Mouse (Mus musculus): ENCODE results near the gene Ick.

Gene Ick

DNA sequence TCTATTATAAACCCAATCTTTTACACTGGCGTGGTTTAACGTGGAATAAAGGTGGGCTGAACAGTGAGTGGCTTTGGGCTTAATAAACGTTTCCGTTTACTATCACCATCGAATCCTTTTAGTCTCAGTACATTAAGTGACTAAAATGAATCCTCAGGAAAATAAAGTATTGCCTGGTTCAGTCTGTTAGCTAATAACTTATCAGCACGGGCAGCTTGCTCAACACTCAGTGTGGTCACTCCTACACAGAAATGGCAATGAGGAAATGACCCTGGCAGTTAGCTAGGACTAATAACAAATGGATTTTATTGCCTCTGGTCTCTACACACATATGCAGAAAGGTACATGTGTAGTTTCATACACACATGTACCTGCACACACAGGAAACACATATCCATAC, 4.0 kb upstream of the Ick start:
- 92% methylated on average over 6 of the region's 6 CpGs for WGBS

DNA sequence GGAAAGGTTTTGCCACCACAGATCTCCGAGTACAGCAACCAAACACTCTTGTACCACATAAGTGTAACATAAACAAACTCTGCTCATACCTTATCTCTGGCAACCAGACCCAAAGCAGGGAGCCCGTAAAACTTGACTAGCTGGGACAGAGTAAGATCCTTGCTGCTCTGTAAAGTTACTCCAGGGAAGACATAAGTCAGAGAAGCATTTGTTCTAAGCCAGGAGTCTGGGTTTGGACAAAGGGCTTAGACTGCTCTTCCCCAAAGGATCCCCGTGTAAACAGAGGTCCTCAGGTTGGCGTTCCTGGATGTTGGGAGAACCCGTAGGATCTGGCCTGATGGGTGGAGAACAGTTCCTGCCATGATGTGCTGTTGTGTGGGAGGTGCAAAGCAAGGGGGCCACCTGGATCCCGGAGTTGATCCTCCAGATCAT, 3.5 kb upstream of the Ick start:
- WGBS, result 75% methylated on average over 6 of the region's 6 CpGs

DNA sequence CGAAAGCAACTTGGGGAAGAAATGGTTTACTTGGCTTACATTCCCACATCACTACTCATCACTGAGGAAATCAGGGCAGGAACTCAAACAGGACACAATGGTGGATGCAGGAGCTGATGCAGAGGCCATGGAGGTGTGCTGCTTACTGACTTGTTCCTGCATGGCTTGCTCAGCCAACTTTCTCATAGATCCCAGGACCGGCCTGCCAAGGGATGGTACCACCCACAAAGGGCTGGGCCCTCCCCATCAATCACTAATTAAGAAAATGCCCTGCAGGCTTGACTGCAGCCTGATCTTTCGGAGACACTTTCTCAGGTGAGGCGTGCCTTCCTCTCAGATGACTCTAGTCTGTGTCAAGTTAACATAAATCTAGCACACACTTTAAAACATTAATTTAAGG, 2.2 kb upstream of the Ick start:
- 83% methylated on average over 4 of the region's 4 CpGs for WGBS

DNA sequence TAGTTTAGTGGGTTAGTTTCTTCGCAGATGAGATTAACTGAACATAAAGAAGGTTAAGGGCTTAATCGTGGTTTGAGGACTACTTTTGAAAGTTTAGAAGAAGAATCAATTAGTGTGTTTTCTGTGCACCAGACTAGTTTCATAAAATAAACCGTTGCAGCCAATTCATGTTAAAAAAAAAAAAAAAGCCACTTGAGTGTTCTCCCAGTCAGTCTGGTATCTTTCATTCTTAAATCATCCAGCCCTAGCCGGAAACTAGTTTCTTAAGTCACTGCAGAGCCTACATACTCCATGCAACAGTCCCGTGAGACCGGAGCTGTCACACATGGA, 1.4 kb upstream of the Ick start:
- 14% methylated on average over 6 of the region's 6 CpGs for WGBS

DNA sequence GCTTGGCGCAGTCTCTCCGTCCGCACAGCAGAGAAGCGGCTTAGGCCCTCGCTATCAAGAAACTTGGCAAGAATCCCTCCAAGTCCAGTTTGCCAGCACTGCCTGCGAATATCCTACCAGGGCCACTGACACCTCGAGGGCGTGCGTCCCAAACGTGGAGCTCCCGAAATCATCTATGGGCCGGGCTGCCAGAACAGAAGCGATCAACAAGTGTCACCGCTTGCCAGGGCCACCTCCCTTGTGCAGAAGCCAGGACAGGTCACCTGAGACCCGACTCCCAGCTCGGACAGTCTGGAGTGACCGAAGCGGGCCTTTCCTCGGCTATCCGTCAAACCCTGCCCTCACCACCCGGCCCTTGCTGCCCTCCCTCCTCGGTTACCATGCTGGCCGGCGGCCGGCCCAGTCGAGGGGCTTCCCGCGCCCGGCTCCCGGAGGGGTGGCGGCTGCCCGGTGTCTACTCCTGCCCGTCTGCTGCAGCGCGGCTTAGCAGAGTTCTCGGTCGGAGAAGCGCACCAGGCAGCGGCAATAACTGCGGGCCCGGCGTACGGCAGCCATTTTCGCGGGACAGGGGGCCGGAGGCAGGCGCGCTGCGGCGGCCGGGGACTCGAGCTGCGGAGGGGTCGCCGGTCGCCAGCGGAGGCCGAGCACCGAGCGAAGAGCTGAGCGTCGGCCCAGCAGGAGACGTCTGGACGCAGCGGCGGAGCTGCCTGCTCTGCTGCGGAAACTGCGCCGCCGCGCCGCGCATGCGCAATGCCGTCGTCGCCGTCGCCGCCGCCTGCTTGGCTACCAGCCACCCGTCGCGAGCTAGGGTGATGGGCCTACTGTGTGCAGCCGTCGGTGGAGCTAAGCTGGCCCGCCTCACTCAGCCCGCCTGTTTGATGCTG, 838 bp upstream of the Ick start:
- WGBS, result under 1% methylated on average over 88 of the region's 88 CpGs

DNA sequence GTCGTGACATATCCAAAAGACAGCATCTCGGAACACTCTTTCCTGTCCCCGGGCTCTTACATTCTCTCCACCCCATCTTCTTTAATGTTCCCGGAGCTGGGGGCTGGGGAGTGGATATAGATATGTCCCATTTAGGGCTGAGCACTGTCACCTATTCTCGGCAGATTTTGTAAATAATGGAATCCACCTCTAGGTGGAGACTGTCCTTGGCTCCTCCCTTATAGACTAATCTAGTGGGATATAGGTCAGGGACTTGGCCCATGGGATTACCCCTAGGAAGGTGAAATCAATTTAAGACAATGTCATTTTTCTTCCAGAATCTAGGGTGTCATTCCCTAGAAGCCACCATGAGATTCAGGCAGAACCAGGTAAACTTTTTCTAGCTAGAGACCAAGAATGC, 664 bp downstream of the Ick start:
- WGBS, result 47% methylated on average over 5 of the region's 5 CpGs

DNA sequence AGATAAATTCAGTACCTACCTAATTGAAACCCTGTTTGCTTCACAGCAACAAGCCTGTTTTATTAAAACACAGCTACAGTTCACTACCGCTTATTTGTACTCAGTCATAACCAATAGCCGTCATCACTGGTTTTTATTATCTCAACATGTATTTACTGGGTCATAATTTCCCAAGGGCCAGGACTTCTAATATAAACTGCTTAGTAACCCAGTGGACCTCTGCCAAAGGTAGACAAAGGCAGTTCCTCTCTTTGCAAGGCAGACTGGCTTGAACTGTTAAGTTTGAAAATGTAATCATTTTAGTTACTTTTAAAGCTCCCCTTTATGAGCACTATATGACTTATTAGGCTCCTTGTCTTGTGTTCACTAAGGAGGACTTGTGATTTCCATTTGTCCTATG, 2.5 kb downstream of the Ick start:
- 85% methylated on average over 2 of the region's 2 CpGs for WGBS

DNA sequence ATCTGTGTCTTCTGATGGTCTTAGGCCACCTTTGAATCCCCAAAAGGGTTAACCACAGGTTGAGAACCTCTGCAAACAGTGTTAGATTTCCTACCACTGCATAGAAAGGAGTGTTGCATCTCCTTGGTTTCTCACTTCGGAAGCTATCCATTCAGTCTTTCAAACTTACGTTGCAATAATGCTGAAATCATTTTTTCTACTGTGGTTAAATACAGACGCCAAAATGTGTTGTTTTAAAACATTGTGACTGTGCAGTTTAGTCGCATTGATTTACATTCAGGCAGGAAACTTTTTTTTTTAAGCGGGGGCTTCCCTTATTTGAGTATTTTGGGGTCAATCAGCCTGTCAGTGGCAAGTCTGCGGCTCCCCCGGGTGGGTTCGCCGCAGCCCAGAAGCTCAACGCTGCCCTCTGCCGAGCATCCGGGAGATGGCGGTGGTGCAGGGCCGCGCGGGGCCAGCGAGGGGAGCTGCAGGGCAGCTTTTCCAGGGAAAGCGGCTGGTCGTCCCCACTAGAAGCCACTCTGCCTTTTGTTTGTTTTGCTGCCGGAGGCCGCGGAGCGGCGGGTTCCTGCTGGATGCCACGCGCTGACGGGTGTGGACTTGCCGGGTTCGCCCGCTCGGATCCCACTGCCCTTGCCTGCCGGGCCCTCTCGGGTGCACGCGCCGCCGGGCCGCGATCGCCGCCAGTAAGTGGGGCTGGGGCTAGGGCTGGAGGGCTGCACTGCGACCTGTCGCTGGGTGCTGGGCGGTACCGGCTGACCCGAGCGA, 4.0 kb downstream of the Ick start:
- under 1% methylated on average over 47 of the region's 47 CpGs for WGBS

DNA sequence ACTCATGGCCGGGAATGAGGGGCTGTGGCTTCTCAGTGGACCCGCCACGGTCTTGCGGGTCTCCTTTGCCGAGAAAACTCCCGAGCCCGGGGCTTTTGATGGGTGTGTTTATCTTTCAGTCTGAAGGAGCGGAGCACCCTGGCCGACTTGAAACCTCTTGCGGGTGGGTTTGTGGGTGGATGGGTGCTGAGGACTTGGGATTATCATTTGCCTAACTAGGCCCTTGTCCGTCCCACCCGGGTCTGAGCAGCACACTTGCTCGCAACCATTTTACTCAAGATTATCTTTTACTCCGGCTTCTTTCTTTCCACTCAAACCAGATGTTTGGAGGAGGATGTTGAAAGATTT, 4.5 kb downstream of the Ick start:
- 1% methylated on average over 14 of the region's 14 CpGs for WGBS

DNA sequence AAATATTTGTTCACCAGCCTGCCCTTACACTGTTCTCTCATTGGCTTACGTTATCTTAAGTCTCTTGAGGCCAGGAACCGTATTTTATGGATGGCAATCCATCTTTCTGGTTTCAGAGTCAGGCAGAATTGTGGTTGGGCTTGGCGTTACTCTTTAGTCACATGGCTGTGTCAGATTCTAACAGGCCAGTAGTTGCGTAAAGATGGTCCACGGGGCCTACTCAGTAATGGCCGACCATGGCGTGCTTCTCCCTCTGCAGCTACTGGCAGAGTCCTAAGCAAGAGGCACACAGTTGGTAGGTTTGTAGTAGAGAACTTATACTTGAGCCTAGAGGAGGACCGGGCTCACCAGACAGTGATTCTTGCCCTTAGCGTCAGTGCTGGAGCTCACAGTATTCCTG, 6.8 kb downstream of the Ick start:
- 70% methylated on average over 9 of the region's 9 CpGs for WGBS

DNA sequence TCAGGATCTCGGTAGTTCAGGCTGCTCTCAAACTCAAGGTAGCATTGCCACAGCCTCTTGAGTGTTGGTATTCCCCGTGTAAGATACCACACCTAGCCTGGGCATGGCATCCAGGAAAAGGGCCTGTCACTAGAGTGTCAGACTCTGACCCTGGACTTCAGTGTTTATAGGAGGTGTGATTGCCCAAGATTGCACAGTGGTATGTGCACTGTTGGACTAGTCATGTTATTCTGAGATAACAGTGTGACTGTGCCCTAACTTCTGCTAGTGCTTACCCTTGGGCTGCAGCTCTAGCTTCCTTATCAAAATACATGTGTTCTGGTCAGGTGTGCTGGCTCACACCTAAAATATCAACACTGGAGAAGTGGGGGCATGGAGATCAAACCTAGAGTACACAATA, 8.7 kb downstream of the Ick start:
- WGBS, result 90% methylated on average over 2 of the region's 2 CpGs

DNA sequence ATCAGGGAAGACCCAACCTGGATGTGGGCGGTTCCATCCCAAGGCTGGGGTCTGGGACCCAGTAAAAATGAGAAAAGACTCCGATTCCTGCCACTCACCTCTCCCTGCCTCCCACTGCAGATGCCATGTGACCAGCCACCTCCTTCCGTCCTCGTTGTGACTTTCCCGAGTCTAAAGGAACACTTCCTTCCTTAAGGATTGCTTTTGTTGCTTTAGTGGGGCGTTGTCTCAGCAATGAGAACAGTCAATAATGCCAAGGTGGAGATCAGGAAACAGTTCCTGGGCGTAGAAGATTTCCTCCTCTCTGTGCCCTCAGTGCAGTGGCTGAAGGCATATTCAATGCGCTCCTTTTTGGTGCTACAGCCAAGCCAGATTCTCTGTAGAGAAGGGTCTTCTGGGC, 12.4 kb downstream of the Ick start:
- WGBS, result 59% methylated on average over 8 of the region's 8 CpGs

DNA sequence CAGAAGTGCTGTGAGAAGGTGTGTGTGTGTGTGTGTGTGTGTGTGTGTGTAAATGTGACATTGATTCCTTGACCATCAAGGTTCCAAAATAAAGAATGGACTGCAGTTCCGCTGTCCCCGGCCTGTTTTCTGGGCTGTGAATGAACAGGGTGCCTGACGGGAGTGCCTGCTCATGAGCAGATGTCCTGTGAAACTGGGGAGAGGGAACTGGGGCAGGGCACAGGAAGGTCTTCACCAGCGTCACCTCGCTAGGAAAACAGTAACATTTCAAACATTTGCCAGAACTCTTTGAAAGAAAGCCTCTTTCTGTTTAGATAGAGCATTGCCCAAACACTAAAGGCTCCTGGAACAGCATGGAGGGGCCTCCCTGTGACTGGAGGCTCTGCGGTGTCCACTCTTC, 13.0 kb downstream of the Ick start:
- WGBS, result 54% methylated on average over 6 of the region's 6 CpGs

DNA sequence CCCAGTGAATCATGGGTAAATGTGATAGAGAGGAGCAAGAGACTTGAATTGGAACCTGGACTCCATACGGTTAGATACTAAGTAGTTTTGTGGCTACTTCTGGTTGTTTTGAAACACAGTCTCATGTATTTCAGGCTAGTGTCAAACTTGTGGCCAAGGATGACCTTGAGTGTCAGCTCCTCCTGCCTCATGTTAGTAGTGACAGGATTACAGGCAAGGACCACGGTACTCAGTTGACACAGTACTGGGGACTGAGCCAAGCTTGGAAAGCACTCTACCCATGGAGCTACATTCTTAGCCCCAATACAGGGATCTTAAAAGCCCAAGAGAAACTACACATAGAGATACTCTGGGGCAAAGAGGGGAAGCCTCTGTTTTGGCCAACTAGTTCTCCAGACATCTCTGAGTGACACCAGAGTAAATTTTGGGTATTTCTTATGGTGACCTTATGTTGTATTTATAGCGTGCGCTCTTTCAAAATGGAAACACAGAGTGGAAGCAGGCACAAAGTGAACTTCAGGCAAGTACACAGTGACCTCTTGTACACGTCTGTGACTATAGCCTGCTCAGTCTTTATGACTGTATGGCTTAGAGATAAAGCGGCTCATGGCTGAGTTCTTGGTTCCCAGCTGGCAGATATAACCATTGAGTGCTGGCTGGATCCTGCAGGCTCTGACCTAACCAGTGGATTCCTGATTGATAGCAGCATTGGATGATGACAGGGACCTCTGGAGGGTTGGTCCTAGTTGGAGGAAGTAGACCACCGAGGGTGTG, 14.1 kb downstream of the Ick start:
- 87% methylated on average over 7 of the region's 7 CpGs for WGBS

DNA sequence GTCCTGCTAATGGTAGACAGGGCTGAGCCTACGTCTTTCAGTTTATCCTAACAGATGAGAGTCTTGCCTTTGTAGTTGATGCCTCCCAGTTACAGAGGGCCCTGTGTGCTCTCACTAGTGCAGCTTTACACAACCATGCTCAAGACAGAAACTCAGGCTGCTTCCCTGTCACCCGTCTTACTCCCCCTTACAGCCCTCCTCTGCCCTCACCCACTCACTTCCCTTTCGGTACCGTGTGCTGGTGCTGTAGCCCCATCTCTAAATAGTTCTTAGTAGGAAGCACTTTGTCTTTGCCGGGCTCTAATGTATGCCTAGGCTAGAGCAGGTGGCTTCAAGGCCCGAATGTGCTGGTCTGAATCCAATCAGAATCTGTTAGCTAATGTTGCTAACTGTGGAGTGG, 15.3 kb downstream of the Ick start:
- WGBS, result 32% methylated on average over 6 of the region's 6 CpGs

DNA sequence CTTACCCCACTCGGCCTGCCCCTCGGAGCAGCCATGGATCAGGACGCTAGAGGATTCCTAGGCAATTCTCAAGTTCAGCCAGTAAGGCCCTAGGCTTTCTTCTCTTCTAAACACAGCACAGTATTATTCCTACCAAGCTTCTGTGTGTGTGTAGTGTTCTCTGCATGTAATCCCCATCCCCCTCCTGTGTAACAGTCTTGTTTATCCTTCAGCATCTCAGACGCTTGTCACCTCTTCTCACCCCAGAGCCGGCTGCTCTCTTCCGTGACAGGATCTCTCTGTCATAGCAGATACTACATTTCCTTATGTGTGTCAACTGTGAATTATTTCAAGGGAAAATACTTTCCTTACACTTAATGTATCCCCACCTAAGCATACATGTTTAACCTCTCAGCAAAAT, 17.0 kb downstream of the Ick start:
- WGBS, result 68% methylated on average over 6 of the region's 6 CpGs

DNA sequence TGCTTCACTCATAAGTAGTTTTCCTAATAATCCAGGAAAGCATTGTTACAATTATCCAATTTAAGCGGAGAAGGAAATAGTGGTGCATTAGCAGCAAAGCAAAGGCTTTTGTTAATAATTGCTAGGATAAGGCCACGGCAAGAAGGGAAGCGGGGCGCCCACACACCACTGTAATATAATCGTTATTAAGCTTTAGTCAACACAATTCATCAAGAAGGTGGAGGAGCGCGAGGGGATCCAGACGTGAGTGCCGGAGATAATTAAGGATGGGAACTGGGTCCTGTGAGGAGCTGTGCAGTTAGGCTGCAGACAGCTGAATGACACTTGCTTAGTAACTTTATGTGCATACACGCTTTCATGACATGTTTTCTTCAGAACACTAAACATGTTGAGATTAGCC, 17.7 kb downstream of the Ick start:
- WGBS, result 72% methylated on average over 10 of the region's 10 CpGs

DNA sequence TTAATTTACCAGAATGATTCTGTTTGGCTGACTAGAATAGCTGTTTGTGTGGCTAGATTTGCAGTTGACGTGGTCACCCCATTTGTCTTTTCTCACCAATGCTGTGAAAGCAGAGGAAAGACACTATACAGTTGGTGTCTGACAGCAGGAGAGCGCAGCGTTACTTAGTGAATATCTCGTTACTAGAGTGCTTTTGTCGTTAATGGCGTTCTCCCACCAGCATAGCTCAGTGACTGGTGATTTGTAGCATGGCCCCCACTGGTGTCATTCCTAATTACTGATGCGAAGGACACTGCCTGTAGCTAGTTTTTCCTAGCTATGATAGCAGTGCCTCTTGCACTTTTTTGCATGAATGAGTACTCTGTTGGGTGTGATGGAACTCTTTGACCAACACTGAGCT, 26.7 kb downstream of the Ick start:
- 67% methylated on average over 7 of the region's 7 CpGs for WGBS

DNA sequence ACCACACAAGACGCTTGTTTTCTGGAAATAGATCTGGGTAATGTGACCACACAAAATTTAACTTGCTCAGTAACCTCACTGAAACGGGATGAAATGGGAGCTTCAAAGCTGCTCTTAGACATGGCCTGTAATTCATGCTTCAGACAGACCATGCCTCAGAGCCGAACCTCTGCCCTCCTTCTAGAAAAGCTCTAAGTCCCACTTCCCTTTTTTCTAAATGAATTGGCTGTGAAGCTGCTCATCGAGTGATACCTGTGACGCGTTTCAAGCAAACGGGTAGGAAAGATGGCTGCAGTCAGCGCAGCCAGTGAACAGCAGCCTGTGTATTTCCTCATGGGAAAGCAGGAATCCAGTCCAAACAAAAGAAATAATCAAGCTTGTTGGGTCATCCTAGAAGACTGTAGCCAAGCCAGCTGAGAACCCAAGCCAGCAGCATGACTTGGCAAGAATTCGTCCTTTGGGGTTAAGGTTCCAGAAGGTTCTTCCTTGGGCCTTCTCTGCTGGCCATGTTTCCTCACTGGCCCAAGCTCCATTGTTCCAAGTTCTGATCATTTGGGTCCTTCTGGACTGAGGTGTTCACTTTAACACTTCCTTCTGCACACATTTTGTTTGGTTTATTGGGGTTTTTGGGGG, 29.2 kb downstream of the Ick start:
- 68% methylated on average over 9 of the region's 9 CpGs for WGBS

DNA sequence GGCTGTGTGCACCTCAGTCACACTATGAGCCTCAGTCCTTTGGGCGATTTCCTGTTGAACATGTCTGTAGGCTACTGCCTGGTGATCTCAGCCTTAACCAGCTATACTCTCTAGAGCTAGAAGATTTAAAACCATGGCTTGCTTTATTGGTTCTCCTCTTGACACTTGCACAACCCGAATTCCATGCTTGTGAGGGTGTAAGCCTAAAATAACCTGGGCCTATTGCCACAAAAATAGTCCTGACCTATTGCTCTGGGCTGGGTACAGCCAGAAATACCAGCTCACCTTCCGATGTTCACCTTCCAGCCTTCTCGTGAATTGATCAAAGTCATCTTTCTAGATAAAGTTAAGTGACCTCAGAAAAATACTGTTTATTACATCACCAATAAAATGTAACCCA, 30.5 kb downstream of the Ick start:
- 85% methylated on average over 4 of the region's 4 CpGs for WGBS

DNA sequence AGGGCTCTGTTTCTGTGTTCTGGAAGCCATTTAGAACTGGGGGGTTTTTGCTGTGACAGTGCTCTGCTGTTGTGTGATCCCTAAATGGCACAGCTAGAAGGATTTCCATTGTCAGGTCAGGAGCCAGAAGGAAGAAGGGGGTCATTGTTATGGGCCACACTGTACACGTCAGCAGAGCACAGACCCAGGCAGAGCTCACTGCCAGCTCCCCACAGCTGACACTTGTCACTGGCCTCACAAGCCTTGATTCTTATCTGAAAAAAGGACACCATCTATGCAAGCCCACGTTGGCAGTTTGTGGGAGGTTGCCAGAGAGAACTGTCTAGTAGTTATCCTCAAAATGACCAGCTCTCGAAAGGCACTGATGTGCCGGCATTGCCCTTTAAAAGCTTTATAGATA, 37.1 kb downstream of the Ick start:
- WGBS, result 40% methylated on average over 4 of the region's 4 CpGs

DNA sequence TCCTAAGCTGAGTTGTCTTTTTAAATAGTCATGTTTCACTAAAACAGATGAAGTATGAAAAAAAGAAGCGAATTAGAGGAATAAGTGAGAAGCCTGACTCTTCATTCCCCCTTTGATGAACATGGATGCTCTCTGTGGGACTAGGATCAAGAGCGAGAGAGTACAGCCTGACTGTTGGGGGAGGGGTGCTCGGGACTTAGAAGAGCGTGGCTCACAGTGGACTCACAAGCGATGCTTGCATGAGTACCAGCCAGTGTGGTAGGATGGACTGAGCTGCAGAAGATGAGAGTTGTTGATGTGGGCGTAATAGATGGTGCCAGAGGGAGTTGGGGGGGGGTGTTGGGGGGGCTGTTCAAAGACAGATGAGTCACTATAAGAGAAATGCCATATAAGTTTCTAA, 37.6 kb downstream of the Ick start:
- WGBS, result 49% methylated on average over 6 of the region's 6 CpGs

Data from cerebral cortex, adult 2 months (tissue).